In the genomic region with DNA sequence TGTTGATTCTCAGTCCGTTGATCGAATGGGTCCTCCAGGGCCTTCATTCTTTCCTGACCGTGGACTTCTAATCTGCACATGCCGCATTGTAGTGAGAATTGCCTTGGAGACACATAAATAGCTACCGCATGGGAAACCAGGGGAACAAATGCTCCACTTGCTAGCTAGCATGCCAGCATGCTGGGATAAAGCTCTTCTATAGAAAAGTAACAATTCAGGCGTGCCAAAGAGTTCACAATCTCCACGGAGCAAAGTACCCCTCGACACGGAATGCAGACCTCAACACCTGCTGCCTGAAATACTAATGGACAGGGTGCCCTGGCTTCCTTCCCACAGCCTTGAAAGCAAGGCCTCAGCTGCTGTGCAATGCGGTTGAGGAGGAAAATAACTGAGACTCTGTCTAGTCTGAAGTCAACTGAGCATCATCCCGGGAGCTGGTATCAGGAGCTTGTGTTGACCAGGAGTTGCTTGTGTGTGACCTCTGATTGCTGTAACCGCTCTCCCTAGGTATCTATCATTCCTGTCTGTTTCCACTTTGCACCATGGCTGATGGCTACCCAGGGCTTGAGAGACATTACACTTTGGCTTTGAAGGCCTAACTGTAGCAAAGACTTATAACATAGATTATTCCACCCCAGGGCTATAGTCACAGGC, we compare ENCODE assay signal across 9 mouse cellular contexts.
DNase-seq lines count a peak whose midpoint lies in the region; ATAC-seq and TF ChIP-seq lines count a peak whose summit lies in the region.
"Had no signal": no experiment of that assay in that cellular context is flagged by ENCODE, and none has a peak within 500 bp of the region (broad histone marks: within the 10 kb centered on the region; RNA-seq: fewer than 3 reads in every experiment).

No protein-coding gene starts in this region.

- DNase-seq in cerebellum, adult 2 months = peak; percentile 16 to 29
- DNase-seq in cerebellum, postnatal 36 days = no peak
- peak; percentile 69 for DNase-seq in embryo, embryonic 11 days
- peak; percentile 62 to 73 for DNase-seq in layer of hippocampus, adult 8-10 months (ENCODE audit: low spot score in 2 of 2)
- peak; percentile 28 for DNase-seq in neural tube, embryonic 10.5 days (ENCODE audit: extremely low spot score, low spot score)
- DNase-seq in urinary bladder, postnatal 4 days (ENCODE audit: low spot score in 2 of 2) = no peak

- no peak for TF ChIP-seq CTCF in cerebellum, adult 2 months (IDR thresholded peaks at IDR 0.05; ENCODE audit: borderline replicate concordance, insufficient read depth, low read depth, low read length)

- no peaks in the 10 kb centered on the region; the same call in 1 of the 2 replicates for H3K27me3 ChIP-seq in cerebellum, adult 2 months (ENCODE audit: control insufficient read depth, insufficient read depth, low read length)
- H3K27me3 ChIP-seq in intestine, embryonic 16.5 days (replicated peaks; ENCODE audit: control insufficient read depth, insufficient read depth, low read length) = no peaks in the 10 kb centered on the region
- no peaks in the 10 kb centered on the region for H3K27me3 ChIP-seq in intestine, embryonic 15.5 days (replicated peaks)

- no peaks in the 10 kb centered on the region for H3K4me1 ChIP-seq in cerebellum, adult 2 months (ENCODE audit: control insufficient read depth, insufficient read depth, low read length)
- H3K4me1 ChIP-seq in intestine, embryonic 16.5 days (ENCODE audit: control insufficient read depth, insufficient read depth, low read length) = peaks cover 6% of the 10 kb centered on the region; the same call in 1 of the 2 replicates
- H3K4me1 ChIP-seq in intestine, embryonic 15.5 days (replicated peaks) = peaks cover 4% of the 10 kb centered on the region; the same call in 1 of the 2 replicates

- ATAC-seq in intestine, embryonic 16.5 days = no peak
- ATAC-seq in intestine, embryonic 15.5 days = no peak

- H3K4me2 ChIP-seq in intestine, embryonic 16.5 days (ENCODE audit: low read depth, low read length) = no peak overlapping the region
- H3K4me2 ChIP-seq in intestine, embryonic 15.5 days (replicated peaks) = no peak overlapping the region

- H3K9ac ChIP-seq in intestine, embryonic 16.5 days (ENCODE audit: low read depth, low read length) = no peak overlapping the region
- H3K9ac ChIP-seq in intestine, embryonic 15.5 days = no peak overlapping the region

- H3K27ac ChIP-seq in cerebellum, adult 2 months (ENCODE audit: insufficient read depth, low read length) = no peak overlapping the region
- no peak overlapping the region for H3K27ac ChIP-seq in intestine, embryonic 16.5 days (ENCODE audit: low read length)
- H3K27ac ChIP-seq in intestine, embryonic 15.5 days = no peak overlapping the region
- H3K27ac ChIP-seq: kidney, postnatal 0 days had no signal

- WGBS in cerebellum, adult 2 months = 42% methylated on average over 12 of the region's 12 CpGs
- 80% methylated on average over 12 of the region's 12 CpGs for WGBS in intestine, embryonic 16.5 days
- 85% methylated on average over 12 of the region's 12 CpGs for WGBS in intestine, embryonic 15.5 days

- H3K4me3 ChIP-seq in cerebellum, adult 2 months (replicated peaks; ENCODE audit: insufficient read depth, low read depth, low read length) = no peak overlapping the region
- no peak overlapping the region for H3K4me3 ChIP-seq in intestine, embryonic 16.5 days (ENCODE audit: low read length)
- H3K4me3 ChIP-seq in intestine, embryonic 15.5 days (replicated peaks) = no peak overlapping the region

- H3K36me3 ChIP-seq in intestine, embryonic 16.5 days (ENCODE audit: control insufficient read depth, insufficient read depth, low read length) = no peaks in the 10 kb centered on the region
- H3K36me3 ChIP-seq in intestine, embryonic 15.5 days = no peaks in the 10 kb centered on the region

- H3K9me3 ChIP-seq in intestine, embryonic 16.5 days (ENCODE audit: control insufficient read depth, low read length) = no peaks in the 10 kb centered on the region
- no peaks in the 10 kb centered on the region for H3K9me3 ChIP-seq in intestine, embryonic 15.5 days

- no peak for TF ChIP-seq POLR2A in cerebellum, adult 2 months (IDR thresholded peaks at IDR 0.05; ENCODE audit: borderline replicate concordance, insufficient read depth, low read length)

Comparison
In these comparisons a context has a peak if more than half of its experiments do, and no peak if none do; other contexts are left out.
1. DNase-seq: peak in cerebellum, adult 2 months (2 of 2), embryo, embryonic 11 days (single experiment), layer of hippocampus, adult 8-10 months (2 of 2) and neural tube, embryonic 10.5 days (single experiment); none in cerebellum, postnatal 36 days (0 of 2) and urinary bladder, postnatal 4 days (0 of 2).